Comparison of ENCODE assay signal across 16 mouse cellular contexts in genomic region chr5:144870782-144871181, GRCm38 (mm10).
DNase-seq lines count a peak whose midpoint lies in the region; ATAC-seq and TF ChIP-seq lines count a peak whose summit lies in the region.
"Had no signal": no experiment of that assay in that cellular context is flagged by ENCODE, and none has a peak within 500 bp of the region (broad histone marks: within the 10 kb centered on the region; RNA-seq: fewer than 3 reads in every experiment).

No protein-coding gene starts in this region.

- peaks cover 2% of the 10 kb centered on the region; the same call in 1 of the 2 replicates for H3K36me3 ChIP-seq in heart, embryonic 11.5 days (ENCODE audit: control insufficient read depth, insufficient read depth, low read length)
- no peaks in the 10 kb centered on the region for H3K36me3 ChIP-seq in kidney, embryonic 15.5 days
- H3K36me3 ChIP-seq: forebrain, embryonic 15.5 days; liver, embryonic 15.5 days; midbrain, embryonic 13.5 days had no signal

- H3K4me1 ChIP-seq in heart, embryonic 11.5 days (ENCODE audit: control insufficient read depth, insufficient read depth, low read length), result peaks cover 8% of the 10 kb centered on the region; the same call in 1 of the 2 replicates
- H3K4me1 ChIP-seq in kidney, embryonic 15.5 days, result 0 out of 2 replicates have a peak, but pooled peaks cover 6% of the 10 kb centered on the region
- H3K4me1 ChIP-seq: forebrain, embryonic 15.5 days; midbrain, embryonic 13.5 days had no signal

- TF ChIP-seq CTCF in layer of hippocampus, adult 2 months (conservative IDR thresholded peaks at IDR 0.05), result no peak

- H3K4me2 ChIP-seq in heart, embryonic 11.5 days, result no peak overlapping the region
- H3K4me2 ChIP-seq in kidney, embryonic 15.5 days, result no peak overlapping the region
- H3K4me2 ChIP-seq: forebrain, embryonic 15.5 days; liver, embryonic 15.5 days; midbrain, embryonic 13.5 days had no signal

- peak; percentile 93 for DNase-seq in heart, adult 11 months
- DNase-seq in kidney, postnatal 14 days, result no peak
- peak; percentile 72 for DNase-seq in 416B (ENCODE audit: low read depth)
- DNase-seq in hindlimb bud, embryonic 11.5 days (ENCODE audit: extremely low spot score, low read depth, low spot score), result peak; percentile 30
- no peak for DNase-seq in layer of hippocampus, adult 11-12 months (ENCODE audit: low spot score)
- no peak for DNase-seq in layer of hippocampus, adult 2 months (ENCODE audit: low spot score in 2 of 2)
- DNase-seq: adrenal gland, adult 2 months; cerebellum, adult 11-12 months; spleen, adult 18-20 months had no signal

- ATAC-seq in heart, embryonic 11.5 days (replicated peaks; ENCODE audit: insufficient number of reproducible peaks, low FRiP score, low TSS enrichment), result no peak
- ATAC-seq in kidney, embryonic 15.5 days (replicated peaks; ENCODE audit: low FRiP score), result no peak
- ATAC-seq: forebrain, embryonic 15.5 days; inflammation-experienced regulatory T-cells, adult 6 months; midbrain, embryonic 13.5 days had no signal

- no peaks in the 10 kb centered on the region for H3K27me3 ChIP-seq in heart, embryonic 11.5 days (ENCODE audit: control insufficient read depth, insufficient read depth, low read length)
- H3K27me3 ChIP-seq in kidney, embryonic 15.5 days, result no peaks in the 10 kb centered on the region
- H3K27me3 ChIP-seq: forebrain, embryonic 15.5 days; liver, embryonic 15.5 days; midbrain, embryonic 13.5 days had no signal

- H3K9ac ChIP-seq in heart, embryonic 11.5 days (ENCODE audit: low read depth, low read length), result no peak overlapping the region
- H3K9ac ChIP-seq in kidney, embryonic 15.5 days, result no peak overlapping the region
- H3K9ac ChIP-seq: forebrain, embryonic 15.5 days; liver, embryonic 15.5 days; midbrain, embryonic 13.5 days had no signal

- H3K27ac ChIP-seq in heart, embryonic 11.5 days (ENCODE audit: low read depth, low read length), result no peak overlapping the region
- H3K27ac ChIP-seq in kidney, embryonic 15.5 days, result peak overlapping the region; percentile 37; the same call in 1 of the 2 replicates
- H3K27ac ChIP-seq in layer of hippocampus, adult 2 months, result no peak overlapping the region
- H3K27ac ChIP-seq: forebrain, embryonic 15.5 days; liver, embryonic 15.5 days; midbrain, embryonic 13.5 days had no signal

- H3K9me3 ChIP-seq in heart, embryonic 11.5 days (replicated peaks; ENCODE audit: control insufficient read depth, low read length), result no peaks in the 10 kb centered on the region
- no peaks in the 10 kb centered on the region for H3K9me3 ChIP-seq in kidney, embryonic 15.5 days (replicated peaks)
- H3K9me3 ChIP-seq: forebrain, embryonic 15.5 days; liver, embryonic 15.5 days; midbrain, embryonic 13.5 days had no signal

- no peak overlapping the region for H3K4me3 ChIP-seq in heart, embryonic 11.5 days (ENCODE audit: low read depth, low read length)
- no peak overlapping the region for H3K4me3 ChIP-seq in kidney, embryonic 15.5 days (replicated peaks)
- no peak overlapping the region for H3K4me3 ChIP-seq in layer of hippocampus, adult 2 months
- H3K4me3 ChIP-seq: forebrain, embryonic 15.5 days; liver, embryonic 15.5 days; midbrain, embryonic 13.5 days; myocyte had no signal

- 66% methylated on average over 7 of the region's 7 CpGs for WGBS in heart, embryonic 11.5 days (ENCODE audit: insufficient replicate concordance)
- whole genome bisulfite sequencing in kidney, embryonic 15.5 days, result 58% methylated on average over 7 of the region's 7 CpGs

Comparison
In these comparisons a context has a peak if more than half of its experiments do, and no peak if none do; other contexts are left out.
1. DNase-seq: peak in heart, adult 11 months (single experiment), 416B (single experiment) and hindlimb bud, embryonic 11.5 days (single experiment); none in kidney, postnatal 14 days (single experiment), layer of hippocampus, adult 11-12 months (single experiment) and layer of hippocampus, adult 2 months (0 of 2).